Mouse (Mus musculus): ENCODE measurements around the gene Klc3. TPM values are rescaled to one million over a fixed set of nuclear protein-coding genes. Genes with fewer than 3 reads are reported as not detected.

The Klc3 gene
- polyA plus RNA-seq, 1 experiment from 2014 or later: 1.5 TPM

DNA sequence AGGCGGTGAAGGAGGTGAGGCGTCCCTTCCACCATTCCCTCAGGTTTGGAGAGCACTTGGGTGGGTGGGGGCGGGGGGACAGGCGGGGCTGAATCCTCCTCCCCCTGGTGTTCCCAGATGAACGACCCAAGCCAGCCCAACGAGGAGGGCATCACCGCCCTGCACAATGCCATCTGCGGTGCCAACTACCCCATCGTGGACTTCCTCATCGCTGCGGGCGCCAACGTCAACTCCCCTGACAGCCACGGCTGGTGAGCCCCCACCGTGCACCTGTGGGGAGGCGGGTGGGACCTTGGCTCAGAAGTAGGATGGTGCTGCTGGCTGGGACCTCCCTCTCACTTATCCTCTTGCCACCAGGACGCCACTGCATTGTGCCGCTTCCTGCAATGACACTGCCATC lies 28.5 kb downstream of the Klc3 start:
- H3K27me3 ChIP-seq (replicated peaks): no peaks in the 10 kb centered on the region
- no peaks in the 10 kb centered on the region for H3K9me3 ChIP-seq
- 78% methylated on average over 18 of the region's 18 CpGs for WGBS

DNA sequence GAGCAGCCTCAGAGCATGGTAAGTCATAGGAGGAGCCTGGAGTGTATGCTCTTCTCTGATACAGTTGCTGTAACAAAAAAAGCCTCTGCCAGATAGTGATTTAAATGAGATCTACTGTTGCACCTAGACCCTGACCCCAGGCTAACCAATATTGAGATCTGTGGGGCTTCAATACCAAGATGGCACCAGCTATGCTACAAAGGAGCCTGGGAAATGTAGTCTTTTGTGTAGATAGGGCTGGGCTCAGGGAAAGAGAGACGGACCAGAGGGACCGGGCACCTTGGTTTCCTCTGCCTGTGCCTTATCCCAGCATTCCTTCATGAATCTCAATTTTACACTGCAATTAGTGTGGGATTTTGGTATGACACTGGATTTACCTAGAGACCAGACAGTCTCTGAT lies 30.5 kb downstream of the Klc3 start:
- no peak for ATAC-seq (replicated peaks)
- Histone ChIP-seq H3K36me3 (replicated peaks) (no peaks in the 10 kb centered on the region), H3K27ac (no peak overlapping the region), H3K4me1 (peaks cover 6% of the 10 kb centered on the region), H3K9ac (no peak overlapping the region), H3K27me3 (replicated peaks) (no peaks in the 10 kb centered on the region), H3K4me2 (no peak overlapping the region), H3K4me3 (no peak overlapping the region), H3K9me3 (no peaks in the 10 kb centered on the region)
- WGBS: 78% methylated on average over 2 of the region's 2 CpGs

More for the DNA sequence above, 28.5 kb downstream of the Klc3 start:
- Histone ChIP-seq H3K4me3 (no peak overlapping the region), H3K27ac (no peak overlapping the region), H3K4me1 (no peaks in the 10 kb centered on the region; the same call in 1 of the 2 replicates), H3K36me3 (replicated peaks) (no peaks in the 10 kb centered on the region), H3K9ac (no peak overlapping the region), H3K4me2 (no peak overlapping the region)
- 0 out of 2 replicates have a peak, but pooled peaks have one; percentile 7 for ATAC-seq (replicated peaks)

GRCm38 (mm10) chr7:19369823-19370425 lies 34.0 kb downstream of the Klc3 start:
- Histone ChIP-seq H3K36me3 (replicated peaks) (no peaks in the 10 kb centered on the region), H3K9me3 (no peaks in the 10 kb centered on the region), H3K27me3 (replicated peaks) (no peaks in the 10 kb centered on the region), H3K4me2 (peak overlapping the region; percentile 75), H3K4me3 (peak overlapping the region; percentile 46), H3K27ac (no peak overlapping the region), H3K4me1 (peaks cover 6% of the 10 kb centered on the region), H3K9ac (peak overlapping the region; percentile 56)
- peak; percentile 85 for ATAC-seq (replicated peaks)
- 10% methylated on average over 46 of the region's 46 CpGs for WGBS

DNA sequence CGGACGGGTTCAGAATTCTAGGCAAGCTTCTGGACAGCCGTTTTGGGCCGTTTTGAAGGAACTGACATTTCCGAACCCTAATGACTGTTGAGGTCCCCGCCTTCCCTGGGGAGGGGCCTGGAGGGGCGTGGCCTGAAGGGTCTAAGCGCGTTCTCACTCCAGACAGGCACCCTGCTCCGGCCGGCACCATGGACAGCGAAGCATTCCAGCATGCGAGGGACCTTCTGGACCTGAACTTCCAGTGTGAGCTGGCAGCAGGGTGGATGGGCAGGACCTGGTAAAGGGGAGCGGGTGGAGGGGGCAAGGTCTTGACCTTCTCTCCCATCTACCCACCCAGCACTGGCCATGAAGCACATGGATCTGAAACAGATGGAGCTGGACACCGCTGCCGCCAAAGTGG lies 35.5 kb downstream of the Klc3 start:
- peaks cover 6% of the 10 kb centered on the region for H3K4me1 ChIP-seq

DNA sequence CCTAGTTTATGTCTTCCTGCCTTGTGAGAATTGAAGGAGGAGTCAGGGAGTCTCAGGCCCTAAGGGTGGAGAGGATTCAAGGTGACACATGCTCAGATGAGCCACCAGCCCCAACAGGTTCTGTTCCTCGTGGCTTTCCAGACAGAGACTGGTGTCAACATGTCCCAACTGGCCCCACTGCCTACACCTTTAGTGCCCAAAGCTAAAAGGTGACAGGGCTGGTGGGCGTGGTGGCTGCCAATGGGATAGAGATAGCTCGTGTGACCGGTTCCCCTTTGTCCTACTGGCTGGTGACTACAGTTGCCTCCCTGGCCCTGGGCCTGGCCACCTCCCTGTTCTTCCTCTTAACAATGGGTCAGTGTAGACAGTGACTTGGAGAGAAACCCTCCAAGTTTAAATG lies 38.5 kb downstream of the Klc3 start:
- Histone ChIP-seq H3K36me3 (replicated peaks) (no peaks in the 10 kb centered on the region), H3K9me3 (no peaks in the 10 kb centered on the region), H3K4me3 (no peak overlapping the region), H3K27ac (no peak overlapping the region), H3K4me1 (peaks cover 25% of the 10 kb centered on the region), H3K4me2 (no peak overlapping the region), H3K9ac (no peak overlapping the region), H3K27me3 (replicated peaks) (peaks cover 5% of the 10 kb centered on the region; the same call in 1 of the 2 replicates)
- no peak for ATAC-seq (replicated peaks)
- 85% methylated on average over 4 of the region's 4 CpGs for WGBS

More for the DNA sequence above, 35.5 kb downstream of the Klc3 start:
- Histone ChIP-seq H3K36me3 (replicated peaks) (no peaks in the 10 kb centered on the region), H3K27me3 (replicated peaks) (no peaks in the 10 kb centered on the region), H3K9ac (no peak overlapping the region), H3K27ac (no peak overlapping the region), H3K9me3 (no peaks in the 10 kb centered on the region), H3K4me2 (no peak overlapping the region), H3K4me3 (no peak overlapping the region)
- ATAC-seq (replicated peaks): no peak
- WGBS: 28% methylated on average over 16 of the region's 16 CpGs

GRCm38 (mm10) chr7:19363881-19364280 lies 40.0 kb downstream of the Klc3 start:
- H3K4me1 ChIP-seq: peaks cover 23% of the 10 kb centered on the region
- H3K9me3 ChIP-seq: no peaks in the 10 kb centered on the region
- peaks cover 5% of the 10 kb centered on the region; the same call in 1 of the 2 replicates for H3K27me3 ChIP-seq (replicated peaks)
- no peak for ATAC-seq (replicated peaks)
- H3K4me3 ChIP-seq: no peak overlapping the region
- WGBS: 3% methylated on average over 17 of the region's 18 CpGs
- H3K9ac ChIP-seq: no peak overlapping the region
- H3K36me3 ChIP-seq (replicated peaks): no peaks in the 10 kb centered on the region
- H3K27ac ChIP-seq: no peak overlapping the region
- H3K4me2 ChIP-seq: no peak overlapping the region

DNA sequence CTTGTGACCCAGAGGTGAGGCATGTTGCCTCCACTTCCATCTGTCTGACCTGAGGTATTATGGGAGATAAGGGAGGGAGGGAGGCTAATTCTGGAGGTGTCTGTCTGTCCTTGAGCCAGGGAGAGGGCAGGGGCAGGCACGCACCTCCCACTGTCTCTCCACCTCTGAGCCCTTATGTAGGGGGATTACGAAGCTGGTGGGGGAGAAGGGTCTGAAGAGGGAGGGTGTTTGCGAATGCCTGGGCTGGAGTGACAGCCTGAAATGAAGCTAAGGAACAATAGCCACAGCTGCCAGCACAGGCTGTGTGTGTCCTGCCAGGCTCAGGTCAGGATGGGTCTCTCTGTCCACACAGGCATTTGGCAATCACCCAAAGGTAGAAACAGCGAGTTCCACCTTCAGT lies 41.6 kb downstream of the Klc3 start:
- no peak overlapping the region for H3K4me2 ChIP-seq
- H3K4me1 ChIP-seq: peaks cover 34% of the 10 kb centered on the region
- H3K27me3 ChIP-seq (replicated peaks): peaks cover 5% of the 10 kb centered on the region; the same call in 1 of the 2 replicates
- no peak for ATAC-seq (replicated peaks)
- H3K27ac ChIP-seq: no peak overlapping the region
- H3K9ac ChIP-seq: no peak overlapping the region
- 25% methylated on average over 4 of the region's 4 CpGs for WGBS
- no peak overlapping the region for H3K4me3 ChIP-seq
- peaks cover under 1% of the 10 kb centered on the region; the same call in 1 of the 2 replicates for H3K36me3 ChIP-seq (replicated peaks)
- H3K9me3 ChIP-seq: no peaks in the 10 kb centered on the region

DNA sequence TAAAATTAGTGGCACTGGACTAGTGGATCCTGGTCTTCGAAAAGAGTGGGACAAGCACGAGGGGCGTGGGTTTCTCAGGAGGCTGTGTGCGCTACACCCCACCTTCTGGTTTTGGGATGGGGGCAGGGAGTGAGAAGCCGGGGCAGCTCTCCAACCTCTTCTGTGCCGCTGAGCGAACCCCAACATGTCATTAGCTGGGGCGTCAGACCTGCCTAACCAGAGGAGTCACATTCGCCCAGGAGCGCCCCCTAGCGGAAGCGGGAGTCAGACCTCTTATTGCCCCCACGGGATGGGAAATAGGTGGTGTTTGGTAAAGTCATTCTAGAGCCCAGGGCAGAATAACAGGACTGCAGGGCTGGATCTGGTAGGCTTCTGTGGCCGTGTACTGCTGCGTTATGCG lies 42.2 kb downstream of the Klc3 start:
- WGBS: 13% methylated on average over 16 of the region's 16 CpGs
- no peak overlapping the region for H3K27ac ChIP-seq
- peak overlapping the region; percentile 74 for H3K4me3 ChIP-seq
- peaks cover 5% of the 10 kb centered on the region; the same call in 1 of the 2 replicates for H3K27me3 ChIP-seq (replicated peaks)
- peak overlapping the region; percentile 42; the same call in 1 of the 2 replicates for H3K9ac ChIP-seq
- H3K4me2 ChIP-seq: peak overlapping the region; percentile 96
- peaks cover 3% of the 10 kb centered on the region; the same call in 1 of the 2 replicates for H3K36me3 ChIP-seq (replicated peaks)
- ATAC-seq (replicated peaks): no peak
- no peaks in the 10 kb centered on the region for H3K9me3 ChIP-seq
- H3K4me1 ChIP-seq: peaks cover 34% of the 10 kb centered on the region

- peak; percentile 59 for ATAC-seq (replicated peaks)
- Histone ChIP-seq H3K4me1 (peaks cover 34% of the 10 kb centered on the region), H3K4me3 (peak overlapping the region; percentile 74), H3K36me3 (replicated peaks) (peaks cover 8% of the 10 kb centered on the region; the same call in 1 of the 2 replicates), H3K4me2 (peak overlapping the region; percentile 96), H3K27ac (0 out of 2 replicates have a peak overlapping the region, but pooled peaks have one; percentile 7), H3K27me3 (replicated peaks) (peaks cover 5% of the 10 kb centered on the region; the same call in 1 of the 2 replicates), H3K9ac (peak overlapping the region; percentile 42), H3K9me3 (no peaks in the 10 kb centered on the region)
- WGBS: under 1% methylated on average over 27 of the region's 27 CpGs
Observed at GRCm38 (mm10) chr7:19360944-19361343, 43.0 kb downstream of the Klc3 start.

- Histone ChIP-seq H3K9ac (peak overlapping the region; percentile 60; the same call in 1 of the 2 replicates), H3K4me2 (peak overlapping the region; percentile 96), H3K4me3 (peak overlapping the region; percentile 74), H3K9me3 (no peaks in the 10 kb centered on the region), H3K27ac (peak overlapping the region; percentile 67), H3K4me1 (peaks cover 34% of the 10 kb centered on the region), H3K27me3 (replicated peaks) (peaks cover 5% of the 10 kb centered on the region; the same call in 1 of the 2 replicates), H3K36me3 (replicated peaks) (peaks cover 8% of the 10 kb centered on the region; the same call in 1 of the 2 replicates)
- ATAC-seq (replicated peaks): peak; percentile 79
- WGBS: under 1% methylated on average over 45 of the region's 45 CpGs
Observed at GRCm38 (mm10) chr7:19359892-19360641, 43.8 kb downstream of the Klc3 start.

- no peaks in the 10 kb centered on the region for H3K9me3 ChIP-seq
- H3K27me3 ChIP-seq (replicated peaks): peaks cover 5% of the 10 kb centered on the region; the same call in 1 of the 2 replicates
- peak within 1 kb of the TSS; percentile 60 for H3K9ac ChIP-seq
- peak within 1 kb of the TSS; percentile 67 for H3K27ac ChIP-seq
- peak within 1 kb of the TSS; percentile 74 for H3K4me3 ChIP-seq
- ATAC-seq (replicated peaks): peak; percentile 87
- H3K4me2 ChIP-seq: peak within 1 kb of the TSS; percentile 96
- peaks cover 9% of the 10 kb centered on the region; the same call in 1 of the 2 replicates for H3K36me3 ChIP-seq (replicated peaks)
- H3K4me1 ChIP-seq: peaks cover 34% of the 10 kb centered on the region
- under 1% methylated on average over 31 of the region's 31 CpGs for WGBS
Observed at GRCm38 (mm10) chr7:19359299-19359891, 44.5 kb downstream of the Klc3 start, which contains the start of the genes Cd3eap and Ppp1r13l. Gene Cd3eap (minus strand): TSS chr7:19359483. Gene Ppp1r13l (plus strand): TSS chr7:19359749.

- peaks cover 34% of the 10 kb centered on the region for H3K4me1 ChIP-seq
- H3K9ac ChIP-seq: peak overlapping the region; percentile 60
- H3K4me2 ChIP-seq: peak overlapping the region; percentile 96
- peaks cover 5% of the 10 kb centered on the region; the same call in 1 of the 2 replicates for H3K27me3 ChIP-seq (replicated peaks)
- 22% methylated on average over 13 of the region's 13 CpGs for WGBS
- peak overlapping the region; percentile 74 for H3K4me3 ChIP-seq
- peaks cover 11% of the 10 kb centered on the region; the same call in 1 of the 2 replicates for H3K36me3 ChIP-seq (replicated peaks)
- no peak overlapping the region for H3K27ac ChIP-seq
- no peak for ATAC-seq (replicated peaks)
- no peaks in the 10 kb centered on the region for H3K9me3 ChIP-seq
Observed at GRCm38 (mm10) chr7:19358634-19359033, 45.3 kb downstream of the Klc3 start.
